In genomic region chr2:91460076-91460475, GRCm38 (mm10) we compare ENCODE assay signal across 10 mouse cellular contexts. TPM values are rescaled to one million over a fixed set of nuclear protein-coding genes. Genes with fewer than 3 reads are reported as not detected.
DNase-seq lines count a peak whose midpoint lies in the region; ATAC-seq and TF ChIP-seq lines count a peak whose summit lies in the region.
"Had no signal": no experiment of that assay in that cellular context is flagged by ENCODE, and none has a peak within 500 bp of the region (broad histone marks: within the 10 kb centered on the region; RNA-seq: fewer than 3 reads in every experiment).

No protein-coding gene starts in this region.

- WGBS in heart, adult 2 months, result 93% methylated on average over 6 of the region's 6 CpGs
- 71% methylated on average over 6 of the region's 6 CpGs for WGBS in liver, adult 2 months
- 87% methylated on average over 6 of the region's 6 CpGs for WGBS in liver, embryonic 11.5 days
- 90% methylated on average over 6 of the region's 6 CpGs for WGBS in embryonic facial prominence, embryonic 14.5 days
- 91% methylated on average over 6 of the region's 6 CpGs for WGBS in neural tube, embryonic 13.5 days

- no peak for ATAC-seq in liver, embryonic 11.5 days (replicated peaks; ENCODE audit: low FRiP score)
- ATAC-seq in embryonic facial prominence, embryonic 14.5 days (ENCODE audit: low read depth), result no peak
- no peak for ATAC-seq in neural tube, embryonic 13.5 days (ENCODE audit: low read depth)

- H3K4me3 ChIP-seq in heart, adult 2 months, result no peak overlapping the region
- H3K4me3 ChIP-seq in liver, adult 2 months (ENCODE audit: insufficient read depth, low read depth, low read length), result no peak overlapping the region
- H3K4me3 ChIP-seq in liver, embryonic 11.5 days (ENCODE audit: low read depth, low read length), result no peak overlapping the region
- peak overlapping the region; percentile 81; the same call in 1 of the 2 replicates for H3K4me3 ChIP-seq in embryonic facial prominence, embryonic 14.5 days (ENCODE audit: low read depth, low read length)
- no peak overlapping the region for H3K4me3 ChIP-seq in neural tube, embryonic 13.5 days

- peaks cover 4% of the 10 kb centered on the region; the same call in 1 of the 2 replicates for H3K4me1 ChIP-seq in heart, adult 2 months (ENCODE audit: control insufficient read depth, insufficient read depth, low read length)
- peaks cover 6% of the 10 kb centered on the region for H3K4me1 ChIP-seq in liver, adult 2 months (ENCODE audit: control insufficient read depth, insufficient read depth, low read length)
- peaks cover 38% of the 10 kb centered on the region for H3K4me1 ChIP-seq in liver, embryonic 11.5 days (replicated peaks; ENCODE audit: control insufficient read depth, insufficient read depth, low read length)
- H3K4me1 ChIP-seq in embryonic facial prominence, embryonic 14.5 days (ENCODE audit: control insufficient read depth, insufficient read depth, low read length), result peaks cover 30% of the 10 kb centered on the region
- H3K4me1 ChIP-seq in neural tube, embryonic 13.5 days (replicated peaks), result peaks cover 63% of the 10 kb centered on the region

- no peak for TF ChIP-seq EP300 in heart, adult 2 months (IDR thresholded peaks at IDR 0.05; ENCODE audit: insufficient read depth, low read depth, low read length)

- H3K27me3 ChIP-seq in heart, adult 2 months (ENCODE audit: control insufficient read depth, insufficient read depth, low read length), result no peaks in the 10 kb centered on the region
- H3K27me3 ChIP-seq in liver, adult 2 months (ENCODE audit: control insufficient read depth, insufficient read depth, low read length), result no peaks in the 10 kb centered on the region
- H3K27me3 ChIP-seq in liver, embryonic 11.5 days (replicated peaks; ENCODE audit: control insufficient read depth, insufficient read depth, low read length), result peaks cover 28% of the 10 kb centered on the region
- H3K27me3 ChIP-seq in embryonic facial prominence, embryonic 14.5 days (replicated peaks; ENCODE audit: control insufficient read depth, insufficient read depth, low read length), result no peaks in the 10 kb centered on the region
- H3K27me3 ChIP-seq in neural tube, embryonic 13.5 days, result peaks cover 21% of the 10 kb centered on the region

- H3K36me3 ChIP-seq in heart, adult 2 months (ENCODE audit: control insufficient read depth, insufficient read depth, low read length), result no peaks in the 10 kb centered on the region
- H3K36me3 ChIP-seq in liver, adult 2 months (ENCODE audit: control insufficient read depth, insufficient read depth, low read length), result no peaks in the 10 kb centered on the region
- no peaks in the 10 kb centered on the region for H3K36me3 ChIP-seq in liver, embryonic 11.5 days (ENCODE audit: control insufficient read depth, insufficient read depth, low read length)
- H3K36me3 ChIP-seq in embryonic facial prominence, embryonic 14.5 days (ENCODE audit: control insufficient read depth, insufficient read depth, low read length), result no peaks in the 10 kb centered on the region
- no peaks in the 10 kb centered on the region for H3K36me3 ChIP-seq in neural tube, embryonic 13.5 days

- H3K79me2 ChIP-seq in heart, adult 2 months (replicated peaks; ENCODE audit: control insufficient read depth, insufficient read depth, low read length), result no peaks in the 10 kb centered on the region
- H3K79me2 ChIP-seq in liver, adult 2 months (ENCODE audit: control insufficient read depth, insufficient read depth, low read length), result peaks cover 17% of the 10 kb centered on the region; the same call in 1 of the 2 replicates

- no peak for DNase-seq in heart, adult 2 months
- no peak for DNase-seq in heart, adult 9 months (ENCODE audit: low spot score in 2 of 2)
- peak; percentile 64 for DNase-seq in liver, adult 2 months (ENCODE audit: extremely low read depth, low read depth, low spot score)
- no peak for DNase-seq in liver, embryonic 11.5 days (ENCODE audit: low spot score)
- no peak for DNase-seq in embryonic facial prominence, embryonic 14.5 days (ENCODE audit: low spot score)
- DNase-seq in spleen, postnatal 4 days (ENCODE audit: low spot score in 2 of 2), result no peak
- DNase-seq in MN1 (ENCODE audit: low spot score), result no peak
- DNase-seq: adrenal gland, postnatal 25 days; kidney, adult 9 months had no signal

- TF ChIP-seq POLR2A in heart, adult 2 months (IDR thresholded peaks at IDR 0.05; ENCODE audit: insufficient read depth, low read depth, low read length), result no peak
- no peak for TF ChIP-seq POLR2A in liver, adult 2 months (IDR thresholded peaks at IDR 0.05; ENCODE audit: extremely low read depth, insufficient read depth, low read length)

- H3K9ac ChIP-seq in heart, adult 2 months (ENCODE audit: low read depth, low read length), result no peak overlapping the region
- H3K9ac ChIP-seq in liver, adult 2 months (ENCODE audit: low read depth, low read length), result no peak overlapping the region
- H3K9ac ChIP-seq in liver, embryonic 11.5 days (ENCODE audit: low read depth, low read length), result no peak overlapping the region
- H3K9ac ChIP-seq in embryonic facial prominence, embryonic 14.5 days (ENCODE audit: low read depth, low read length), result no peak overlapping the region
- H3K9ac ChIP-seq in neural tube, embryonic 13.5 days, result no peak overlapping the region

- no peak overlapping the region; the same call in 1 of the 2 replicates for H3K4me2 ChIP-seq in liver, embryonic 11.5 days
- H3K4me2 ChIP-seq in embryonic facial prominence, embryonic 14.5 days (ENCODE audit: low read depth, low read length), result peak overlapping the region; percentile 70; the same call in 1 of the 2 replicates
- H3K4me2 ChIP-seq in neural tube, embryonic 13.5 days, result 0 out of 2 replicates have a peak overlapping the region, but pooled peaks have one; percentile 95

- H3K9me3 ChIP-seq in liver, embryonic 11.5 days (ENCODE audit: control insufficient read depth, low read length), result peaks cover 5% of the 10 kb centered on the region; the same call in 1 of the 2 replicates
- no peaks in the 10 kb centered on the region for H3K9me3 ChIP-seq in embryonic facial prominence, embryonic 14.5 days (ENCODE audit: control insufficient read depth, low read length)
- no peaks in the 10 kb centered on the region for H3K9me3 ChIP-seq in neural tube, embryonic 13.5 days

- intact Hi-C loops in heart, adult 2 months (cut with DNase I), result no loop called here

- TF ChIP-seq CTCF in heart, adult 2 months (IDR thresholded peaks at IDR 0.05), result peak; percentile 35
- peak; percentile 16; the same call in 1 of the 2 replicates for TF ChIP-seq CTCF in liver, adult 2 months (IDR thresholded peaks at IDR 0.05; ENCODE audit: low read depth, low read length)

- H3K27ac ChIP-seq in heart, adult 2 months, result no peak overlapping the region
- no peak overlapping the region; the same call in 1 of the 2 replicates for H3K27ac ChIP-seq in liver, adult 2 months (replicated peaks; ENCODE audit: insufficient read depth, low read depth, low read length)
- H3K27ac ChIP-seq in liver, embryonic 11.5 days (ENCODE audit: low read depth, low read length), result no peak overlapping the region
- H3K27ac ChIP-seq in embryonic facial prominence, embryonic 14.5 days (replicated peaks; ENCODE audit: low read depth, low read length), result no peak overlapping the region
- H3K27ac ChIP-seq in neural tube, embryonic 13.5 days (replicated peaks), result no peak overlapping the region; the same call in 1 of the 2 replicates

RNA-seq across cellular contexts. Expression of gene Lrp4, which starts 2.8 kb away (rescaled TPM):
- total RNA-seq in heart, adult 2 months (2021), result 10 to 100 TPM; 10.6 to 12.3 TPM
- 3.8 and 6.7 TPM in 2 replicates for polyA plus RNA-seq in heart, adult 2 months (2012; rRNA removed)
- 13.8 and 14.7 TPM in 2 replicates for total RNA-seq in liver, adult 2 months (2014; rRNA removed)
- 5.1 and 6.0 TPM in 2 replicates for polyA plus RNA-seq in liver, adult 2 months (2012; rRNA removed)
- 1.7 and 1.9 TPM in 2 replicates for polyA plus RNA-seq in liver, embryonic 11.5 days (2014; fragmentation: Nextera tagmentation; extraction: Ambion mirVana)
- 7.3 and 7.6 TPM in 2 replicates for polyA plus RNA-seq in embryonic facial prominence, embryonic 14.5 days (2014; fragmentation: Nextera tagmentation; extraction: Ambion mirVana)
- polyA plus RNA-seq in neural tube, embryonic 13.5 days (2015; fragmentation: Nextera tagmentation; extraction: Ambion mirVana), result 5.1 and 5.8 TPM in 2 replicates

RNA-seq across cellular contexts. Expression of gene 1110051M20Rik, which starts 15.6 kb away (rescaled TPM):
- total RNA-seq in heart, adult 2 months (2021), result 10 to 100 TPM in 1 of 2 experiments, 1 to 10 TPM in 1; 8.4 to 13.2 TPM
- polyA plus RNA-seq in heart, adult 2 months (2012; rRNA removed), result 14.7 and 18.4 TPM in 2 replicates
- total RNA-seq in liver, adult 2 months (2014; rRNA removed), result 3.6 and 7.5 TPM in 2 replicates
- polyA plus RNA-seq in liver, adult 2 months (2012; rRNA removed), result 1.7 and 2.8 TPM in 2 replicates
- polyA plus RNA-seq in liver, embryonic 11.5 days (2014; fragmentation: Nextera tagmentation; extraction: Ambion mirVana), result 23.7 and 24.8 TPM in 2 replicates
- 56.0 and 59.2 TPM in 2 replicates for polyA plus RNA-seq in embryonic facial prominence, embryonic 14.5 days (2014; fragmentation: Nextera tagmentation; extraction: Ambion mirVana)
- polyA plus RNA-seq in neural tube, embryonic 13.5 days (2015; fragmentation: Nextera tagmentation; extraction: Ambion mirVana), result 124 and 130 TPM in 2 replicates
